Mouse (Mus musculus): ENCODE results near the gene Lipe. TPM values are rescaled to one million over a fixed set of nuclear protein-coding genes. Genes with fewer than 3 reads are reported as not detected.

The Lipe gene
- polyA plus RNA-seq (2015; fragmentation: Nextera tagmentation; extraction: Ambion mirVana) = 12.9 and 34.8 TPM in 2 replicates

DNA sequence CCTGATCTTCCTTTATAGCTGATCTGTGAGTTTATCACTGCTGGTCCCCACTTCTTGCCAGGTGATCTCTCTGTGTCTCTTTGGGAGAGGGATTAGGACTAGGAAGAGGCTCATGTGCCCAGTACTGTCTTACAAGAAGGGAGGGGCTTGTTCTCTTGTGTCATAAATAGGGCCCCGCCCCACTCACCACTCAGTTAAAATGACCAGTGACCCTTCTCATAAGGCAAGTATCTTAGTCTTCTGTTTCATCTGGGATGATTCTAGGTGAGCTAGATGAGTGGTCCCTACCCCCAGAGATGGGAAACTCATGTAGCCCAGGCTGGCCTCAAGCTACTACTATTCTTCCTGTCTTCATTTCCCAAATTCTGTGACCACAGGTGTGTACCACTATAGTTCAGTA is at the start of gene Lipe:
Lipe (minus strand) TSS at position 101 of the 400 bp plus-strand sequence.

GRCm38 (mm10) chr7:25412833-25413441 is 14.4 kb upstream of the Lipe start, which contains the start of gene Cxcl17:
Cxcl17 (minus strand) TSS chr7:25412886.

DNA sequence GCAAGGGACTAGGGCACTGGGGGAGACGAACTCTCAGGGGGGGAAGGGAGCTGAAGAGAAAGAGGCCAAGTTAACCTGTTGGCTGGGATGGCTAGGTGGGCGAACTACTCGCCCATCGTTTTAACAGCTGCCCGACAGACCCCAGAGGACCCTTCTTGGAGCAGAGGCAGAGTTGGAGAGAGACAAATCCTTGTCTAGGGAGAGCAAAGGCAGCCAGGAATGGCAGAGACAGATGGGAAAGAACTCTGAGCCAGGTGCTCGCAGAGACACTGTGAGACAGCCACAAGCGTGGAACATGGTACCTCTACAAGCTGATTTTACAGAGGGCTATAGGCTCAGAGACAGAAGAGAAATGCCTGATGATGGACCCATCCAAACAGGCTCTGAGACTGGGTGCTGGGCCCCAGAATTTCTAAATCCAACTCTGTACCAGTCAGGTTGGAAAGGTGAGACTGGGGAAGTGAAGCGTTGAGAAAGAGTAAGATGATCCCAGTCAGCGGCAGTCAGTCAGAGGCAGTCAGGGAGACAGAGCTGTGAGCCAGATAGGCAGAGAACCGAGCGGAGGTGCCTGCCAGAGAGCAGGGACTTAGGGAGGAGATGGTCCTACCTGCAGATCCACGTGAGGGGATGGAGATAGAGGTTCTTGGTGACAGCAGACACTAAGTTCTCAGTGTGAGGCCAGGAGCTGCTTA is 29.3 kb downstream of the Lipe start, which contains the start of gene Cnfn:
Cnfn (minus strand) TSS at position 667 of the 692 bp plus-strand sequence.

Other genes starting within 250 kb of the Lipe start
- 4.9 and 12.6 TPM in 2 replicates for gene Pou2f2, start 219.0 kb downstream of the Lipe start, polyA plus RNA-seq (2015; fragmentation: Nextera tagmentation; extraction: Ambion mirVana)
- gene Dedd2, start 178.1 kb downstream of the Lipe start, polyA plus RNA-seq (2015; fragmentation: Nextera tagmentation; extraction: Ambion mirVana) = 12.6 and 13.3 TPM in 2 replicates
- gene Zfp526, start 177.3 kb downstream of the Lipe start, polyA plus RNA-seq (2015; fragmentation: Nextera tagmentation; extraction: Ambion mirVana) = 1.5 and 2.4 TPM in 2 replicates
- gene Gsk3a, start 160.9 kb downstream of the Lipe start, polyA plus RNA-seq (2015; fragmentation: Nextera tagmentation; extraction: Ambion mirVana) = 8.4 and 10.2 TPM in 2 replicates
- gene Erf, start 147.9 kb downstream of the Lipe start, polyA plus RNA-seq (2015; fragmentation: Nextera tagmentation; extraction: Ambion mirVana) = 7.6 and 8.3 TPM in 2 replicates
- 21.1 and 23.1 TPM in 2 replicates for gene Cic, start 131.0 kb downstream of the Lipe start, polyA plus RNA-seq (2015; fragmentation: Nextera tagmentation; extraction: Ambion mirVana)
- 102 and 162 TPM in 2 replicates for gene Pafah1b3, start 100.7 kb downstream of the Lipe start, polyA plus RNA-seq (2015; fragmentation: Nextera tagmentation; extraction: Ambion mirVana)
- 0.13 TPM in 1 of 2 replicates, not detected in the other for gene Prr19, start 97.3 kb downstream of the Lipe start, polyA plus RNA-seq (2015; fragmentation: Nextera tagmentation; extraction: Ambion mirVana)
- 3.8 and 7.2 TPM in 2 replicates for gene Tmem145, start 92.6 kb downstream of the Lipe start, polyA plus RNA-seq (2015; fragmentation: Nextera tagmentation; extraction: Ambion mirVana)
- gene Megf8, start 81.5 kb downstream of the Lipe start, polyA plus RNA-seq (2015; fragmentation: Nextera tagmentation; extraction: Ambion mirVana) = 7.3 and 8.4 TPM in 2 replicates
- gene Cnfn, start 29.0 kb downstream of the Lipe start, polyA plus RNA-seq (2015; fragmentation: Nextera tagmentation; extraction: Ambion mirVana) = 0.87 and 12.3 TPM in 2 replicates
- gene Cxcl17, start 14.2 kb upstream of the Lipe start, polyA plus RNA-seq (2015; fragmentation: Nextera tagmentation; extraction: Ambion mirVana) = 0.43 TPM in 1 of 2 replicates, not detected in the other
- gene Ceacam1, start 78.9 kb upstream of the Lipe start, polyA plus RNA-seq (2015; fragmentation: Nextera tagmentation; extraction: Ambion mirVana) = 9.0 and 17.7 TPM in 2 replicates
- gene Ceacam2, start 141.1 kb upstream of the Lipe start, polyA plus RNA-seq (2015; fragmentation: Nextera tagmentation; extraction: Ambion mirVana) = 0.08 TPM in 1 of 2 replicates, not detected in the other
- 0.19 TPM in 1 of 2 replicates, not detected in the other for gene Erich4, start 217.2 kb upstream of the Lipe start, polyA plus RNA-seq (2015; fragmentation: Nextera tagmentation; extraction: Ambion mirVana)
- gene Dmac2, start 220.7 kb upstream of the Lipe start, polyA plus RNA-seq (2015; fragmentation: Nextera tagmentation; extraction: Ambion mirVana) = 19.7 and 31.0 TPM in 2 replicates
- 8.3 and 15.6 TPM in 2 replicates for gene B3gnt8, start 227.9 kb upstream of the Lipe start, polyA plus RNA-seq (2015; fragmentation: Nextera tagmentation; extraction: Ambion mirVana)

Data from adrenal gland, postnatal 0 days (tissue).